Mouse (Mus musculus) brown adipose tissue, adult 24 weeks (tissue): ENCODE measurements around the gene Olfr1489. TPM values are rescaled to one million over a fixed set of nuclear protein-coding genes. Genes with fewer than 3 reads are reported as not detected.
"Not testable (repeated sequence)": the region's sequence is repeated elsewhere in the genome, so short reads cannot be mapped to it uniquely, and the experiment has no call there.

Source experiments
- H3K27ac ChIP-seq: fragments of 200-500 bp; replicated peaks from 2 replicates; pipeline ENCODE4 v1.5.1; 2012; ENCODE audit warnings: low read depth, mild to moderate bottlenecking, low read length
- H3K4me1 ChIP-seq: fragments of 200-500 bp; 2 replicates; pipeline ENCODE4 v1.6.1; 2012; ENCODE audit warnings: low read length, mixed read lengths; ENCODE audit not compliant: control insufficient read depth, insufficient read depth, insufficient read length
- H3K4me3 ChIP-seq: fragments of 200-500 bp; 2 replicates; pipeline ENCODE4 v1.5.1; 2012; ENCODE audit warnings: low read depth, mild to moderate bottlenecking, low read length, moderate library complexity; ENCODE audit not compliant: insufficient read depth
- polyA plus RNA-seq: library from polyadenylated mRNA; stranded (reverse); fragments of >200 nt; gene quantifications from 2 replicates; pipeline ENCODE4 v1.2.4, GENCODE M21; 2012; ENCODE audit not compliant: missing spikeins, insufficient read depth, insufficient read length

Gene Olfr1489
- polyA plus RNA-seq: 0.08 TPM in 1 of 2 replicates, not detected in the other

DNA sequence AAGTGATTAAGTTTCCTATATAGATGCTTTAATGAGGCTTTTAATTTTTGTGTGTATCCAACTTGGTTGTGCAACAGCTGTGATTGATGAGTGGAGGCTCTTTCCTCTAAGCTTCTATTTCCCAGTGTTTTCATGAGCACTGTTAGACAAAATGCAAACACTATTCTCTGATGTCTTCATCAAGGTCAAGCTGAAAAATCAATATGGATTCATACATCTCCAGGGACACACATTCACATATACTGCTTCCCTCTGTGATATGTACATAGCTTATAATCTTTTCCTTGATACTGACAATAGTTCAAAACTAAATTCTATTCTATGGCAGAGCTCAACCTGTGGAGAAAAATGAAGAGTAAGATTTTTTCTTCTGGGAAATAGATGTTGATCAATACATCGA is at the start of gene Olfr1489:
Gene Olfr1489 (plus strand): TSS at position 301 of the 400 bp plus-strand sequence.
- Histone ChIP-seq H3K27ac (no peak within 1 kb of the TSS), H3K4me1 (no peaks in the 10 kb centered on the region), H3K4me3 (no peak within 1 kb of the TSS)

DNA sequence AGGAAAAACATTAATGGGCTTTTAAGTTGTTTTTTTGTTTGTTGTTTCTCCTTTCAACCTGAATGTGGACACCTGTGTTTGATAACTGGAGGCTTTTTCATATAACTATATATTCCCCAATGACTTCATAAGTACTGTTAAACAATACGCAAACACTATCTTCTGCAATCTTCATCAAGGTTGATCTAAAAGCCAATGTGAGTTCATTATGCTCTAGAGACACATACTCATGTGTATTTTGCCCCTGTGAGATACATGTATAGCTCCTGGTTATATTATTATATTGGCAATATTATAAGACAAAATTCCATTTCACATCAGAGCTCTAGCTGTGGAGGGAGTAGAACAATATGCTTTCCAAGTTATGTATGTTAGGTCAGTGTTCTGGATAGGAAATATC is 48.2 kb upstream of the Olfr1489 start, which contains the start of gene Olfr1484:
Gene Olfr1484 (plus strand): TSS at position 301 of the 400 bp plus-strand sequence.
- no peak within 1 kb of the TSS for H3K4me3 ChIP-seq
- H3K4me1 ChIP-seq: no peaks in the 10 kb centered on the region
- no peak within 1 kb of the TSS for H3K27ac ChIP-seq

DNA sequence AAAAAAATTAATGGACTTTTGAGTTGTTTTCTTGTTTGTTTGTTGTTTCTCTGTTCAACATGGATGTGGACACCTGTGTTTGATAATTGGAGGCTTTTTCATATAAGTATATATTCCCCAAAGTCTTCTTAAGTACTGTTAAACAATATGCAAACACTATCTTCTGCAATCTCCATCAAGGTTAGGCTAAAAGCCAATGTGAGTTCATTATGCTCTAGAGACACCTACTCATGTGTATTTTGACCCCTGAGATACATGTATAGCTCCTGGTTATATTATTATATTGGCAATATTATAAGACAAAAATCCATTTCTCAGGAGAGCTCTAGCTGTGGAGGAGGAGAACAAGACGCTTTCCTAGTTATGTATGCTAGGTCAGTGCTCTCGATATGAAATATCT is 14.3 kb upstream of the Olfr1489 start, which contains the start of gene Olfr1487:
Gene Olfr1487 (plus strand): TSS at position 301 of the 400 bp plus-strand sequence.
- not testable (repeated sequence) for H3K4me1 ChIP-seq, H3K27ac ChIP-seq, H3K4me3 ChIP-seq

DNA sequence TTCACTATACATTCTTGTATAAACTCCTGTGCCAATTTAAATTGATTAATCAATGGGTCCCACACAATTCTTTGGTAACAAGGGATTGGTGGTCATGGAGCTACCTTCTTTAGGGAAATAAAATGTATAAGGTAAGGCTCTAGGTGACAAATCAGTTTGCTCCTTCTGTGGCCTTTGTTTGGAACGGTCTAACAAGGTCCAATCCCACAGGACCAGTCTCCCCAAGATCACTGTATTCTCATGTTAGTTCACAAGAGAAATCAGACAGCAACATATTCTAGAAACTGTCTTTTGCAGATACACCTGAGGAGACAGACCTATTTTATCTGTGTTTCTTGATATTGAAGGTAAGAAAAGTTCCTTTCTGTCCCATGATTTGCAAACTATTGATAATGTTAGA is 19.4 kb downstream of the Olfr1489 start, which contains the start of gene Olfr1490:
Gene Olfr1490 (plus strand): TSS at position 301 of the 400 bp plus-strand sequence.
- no peaks in the 10 kb centered on the region for H3K4me1 ChIP-seq
- no peak within 1 kb of the TSS for H3K27ac ChIP-seq
- no peak within 1 kb of the TSS for H3K4me3 ChIP-seq

Other genes starting within 250 kb of the Olfr1489 start
- gene Olfr1469, start 223.8 kb upstream of the Olfr1489 start, polyA plus RNA-seq: not detected in 2 replicates
- gene Olfr1471, start 188.2 kb upstream of the Olfr1489 start, polyA plus RNA-seq: not detected in 2 replicates
- not detected in 2 replicates for gene Olfr1472, start 175.5 kb upstream of the Olfr1489 start, polyA plus RNA-seq
- not detected in 2 replicates for gene Olfr1474, start 162.1 kb upstream of the Olfr1489 start, polyA plus RNA-seq
- not detected in 2 replicates for gene Olfr1475, start 151.4 kb upstream of the Olfr1489 start, polyA plus RNA-seq
- not detected in 2 replicates for gene Olfr1477, start 131.1 kb upstream of the Olfr1489 start, polyA plus RNA-seq
- gene Olfr1480, start 103.7 kb upstream of the Olfr1489 start, polyA plus RNA-seq: not detected in 2 replicates
- gene Olfr1484, start 48.1 kb upstream of the Olfr1489 start, polyA plus RNA-seq: not detected in 2 replicates
- not detected in 2 replicates for gene Olfr1487, start 14.2 kb upstream of the Olfr1489 start, polyA plus RNA-seq
- not detected in 2 replicates for gene Olfr1490, start 19.5 kb downstream of the Olfr1489 start, polyA plus RNA-seq
- not detected in 2 replicates for gene Olfr1491, start 65.6 kb downstream of the Olfr1489 start, polyA plus RNA-seq
- not detected in 2 replicates for gene Olfr1493-ps1, start 91.7 kb downstream of the Olfr1489 start, polyA plus RNA-seq
- gene Olfr1494, start 108.1 kb downstream of the Olfr1489 start, polyA plus RNA-seq: not detected in 2 replicates
- not detected in 2 replicates for gene Olfr1495, start 133.0 kb downstream of the Olfr1489 start, polyA plus RNA-seq
- not detected in 2 replicates for gene Olfr1496, start 146.3 kb downstream of the Olfr1489 start, polyA plus RNA-seq
- not detected in 2 replicates for gene Olfr1497, start 166.6 kb downstream of the Olfr1489 start, polyA plus RNA-seq
- gene Olfr1499, start 187.8 kb downstream of the Olfr1489 start, polyA plus RNA-seq: not detected in 2 replicates
- not detected in 2 replicates for gene Olfr1500, start 198.9 kb downstream of the Olfr1489 start, polyA plus RNA-seq
- gene Olfr1501, start 219.1 kb downstream of the Olfr1489 start, polyA plus RNA-seq: not detected in 2 replicates
- gene Olfr1502, start 230.2 kb downstream of the Olfr1489 start, polyA plus RNA-seq: not detected in 2 replicates